Mouse (Mus musculus): ENCODE measurements around the gene Tnrc6b.

GRCm38 (mm10) chr15:80680347-80681030 lies 30.6 kb upstream of the Tnrc6b start:
- TF ChIP-seq EP300 (IDR thresholded peaks at IDR 0.05; ENCODE audit: low read depth) (no peak), CTCF (IDR thresholded peaks at IDR 0.05; ENCODE audit: low read depth) (no peak)
